Mouse (Mus musculus) kidney, adult 2 months (tissue): ENCODE results near the gene Tsga10ip.

Source experiments
- CTCF ChIP-seq: fragments of 200-500 bp; conservative IDR thresholded peaks from 2 replicates; pipeline ENCODE4 v1.5.1; 2011; ENCODE audit warnings: low read depth, mild to moderate bottlenecking, control low read depth, low read length, moderate library complexity, mixed read lengths; ENCODE audit not compliant: insufficient read depth, insufficient read length
- POLR2A ChIP-seq: fragments of 200-500 bp; IDR thresholded peaks from one replicate; pipeline ENCODE4 v1.6.1; 2011; ENCODE audit warnings: low read depth, low read length, control low read depth

- TF ChIP-seq CTCF (peak; percentile 65), POLR2A (no peak)
These were observed 30.9 kb upstream of the Tsga10ip start for GRCm38 (mm10) chr19:5432992-5433852.
